Mouse (Mus musculus) ovary, adult 18-20 months (tissue): ENCODE measurements around the gene Sgcd.

Source experiments
- DNase-seq: peaks from one replicate; pipeline ENCODE4 v3.0.0; 2022; ENCODE audit warnings: low spot score, mixed read lengths

Sgcd gene

GRCm38 (mm10) chr11:47294741-47295140 is 694.0 kb downstream of the Sgcd start:
- no peak for DNase-seq

DNA sequence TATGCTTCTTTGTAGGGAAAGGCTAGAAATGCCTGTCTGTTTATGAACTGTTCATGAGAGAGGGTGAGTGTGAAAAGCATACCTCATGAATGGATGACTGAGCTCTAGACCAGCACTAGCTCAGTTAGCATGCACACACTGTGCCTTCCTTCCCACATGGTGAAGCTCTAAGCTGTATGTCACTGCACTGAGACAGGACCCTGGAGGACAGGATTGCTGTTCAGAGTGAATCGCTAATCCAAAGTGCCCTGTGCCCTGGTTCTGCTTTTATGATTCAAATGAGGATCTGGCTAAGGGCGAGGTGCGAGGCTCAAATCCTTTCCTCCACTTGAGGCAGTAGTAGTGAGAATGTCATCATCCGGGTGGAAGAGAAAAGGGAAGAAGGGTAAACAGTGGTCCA is 712.2 kb downstream of the Sgcd start:
- no peak for DNase-seq

DNA sequence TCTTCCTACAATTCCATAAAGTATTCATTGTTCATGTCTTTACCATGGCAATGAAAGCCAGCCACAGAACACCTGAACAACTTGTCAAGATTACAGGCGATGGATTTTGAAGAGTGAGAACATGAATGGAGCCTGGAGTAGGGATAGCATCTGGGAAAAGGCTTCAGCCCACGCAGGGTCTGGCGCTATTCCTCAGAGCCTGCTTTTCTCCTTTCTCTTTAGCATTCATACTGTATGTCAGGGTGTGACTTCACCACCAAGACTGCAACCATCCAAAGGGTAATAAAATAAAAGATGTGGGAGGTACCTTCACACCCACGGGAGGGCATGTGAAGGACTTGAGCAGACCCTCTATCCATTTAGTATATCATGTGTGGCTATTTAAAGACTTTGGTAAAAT is 720.2 kb downstream of the Sgcd start:
- no peak for DNase-seq

DNA sequence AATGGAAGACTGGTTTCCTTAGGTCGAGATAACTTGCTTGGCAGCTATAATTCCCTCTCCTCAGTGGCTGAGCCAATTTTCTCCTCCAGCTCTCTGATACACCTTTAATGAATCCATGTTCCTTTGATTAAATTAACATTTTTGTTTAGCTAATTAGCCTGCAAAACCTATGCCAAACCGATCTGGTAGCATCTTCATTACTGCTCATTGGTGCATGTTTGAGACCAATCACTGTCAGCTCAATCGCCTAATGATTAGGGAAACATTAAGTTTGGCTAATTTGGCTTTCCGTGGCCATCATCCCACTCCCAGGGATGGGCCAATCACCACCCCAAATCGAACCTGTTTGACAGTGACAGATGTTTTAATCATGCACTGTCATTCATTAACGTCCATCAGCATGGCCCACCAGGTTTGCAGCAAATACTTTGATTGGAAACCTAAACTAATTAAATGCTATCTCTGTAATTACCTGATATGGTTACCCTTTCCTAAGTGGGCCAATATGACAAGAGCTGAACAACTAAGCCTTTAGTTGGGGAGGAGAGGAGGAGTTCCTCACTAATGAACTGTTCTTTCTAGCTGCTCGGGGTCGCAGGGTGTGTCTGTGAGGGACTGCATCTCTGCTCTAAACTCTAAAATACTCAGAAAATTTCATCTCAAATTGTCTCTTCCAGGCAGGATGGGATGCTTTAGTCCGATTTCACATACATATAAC is 724.3 kb downstream of the Sgcd start:
- no peak for DNase-seq

- DNase-seq: no peak
Measured at GRCm38 (mm10) chr11:47250301-47250700, 738.5 kb downstream of the Sgcd start.

GRCm38 (mm10) chr11:47248345-47248893 is 740.4 kb downstream of the Sgcd start:
- DNase-seq: no peak

DNA sequence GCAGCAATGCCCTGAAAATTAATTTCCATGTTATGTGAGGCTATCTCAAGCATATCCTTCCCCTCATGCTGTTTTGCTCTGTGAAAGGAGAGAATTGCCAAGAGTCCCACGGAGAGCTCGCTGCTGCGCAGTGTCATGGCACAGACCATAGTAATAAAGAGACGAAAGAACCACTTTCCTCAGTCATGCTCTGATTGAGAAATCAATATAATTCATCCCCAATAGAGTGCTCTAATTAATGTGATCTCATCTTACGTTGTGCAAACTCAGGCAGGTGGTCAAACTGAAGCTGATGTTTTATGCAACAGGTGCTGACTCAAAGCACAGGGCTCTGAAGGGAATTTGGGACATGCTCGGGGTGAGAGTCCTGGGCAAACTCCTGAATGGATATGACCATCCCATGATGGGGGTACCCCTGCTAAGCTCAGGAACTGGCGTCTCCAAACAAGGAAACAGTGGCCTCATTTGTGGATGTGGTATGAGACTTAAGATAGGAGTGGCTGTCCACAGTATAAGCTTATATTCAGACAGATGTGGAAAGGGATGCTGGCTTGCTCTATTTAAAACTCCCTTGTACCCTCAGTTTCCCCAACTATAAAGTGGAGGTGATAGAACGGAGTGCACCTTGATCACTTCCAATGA is 740.9 kb downstream of the Sgcd start:
- DNase-seq: no peak

DNA sequence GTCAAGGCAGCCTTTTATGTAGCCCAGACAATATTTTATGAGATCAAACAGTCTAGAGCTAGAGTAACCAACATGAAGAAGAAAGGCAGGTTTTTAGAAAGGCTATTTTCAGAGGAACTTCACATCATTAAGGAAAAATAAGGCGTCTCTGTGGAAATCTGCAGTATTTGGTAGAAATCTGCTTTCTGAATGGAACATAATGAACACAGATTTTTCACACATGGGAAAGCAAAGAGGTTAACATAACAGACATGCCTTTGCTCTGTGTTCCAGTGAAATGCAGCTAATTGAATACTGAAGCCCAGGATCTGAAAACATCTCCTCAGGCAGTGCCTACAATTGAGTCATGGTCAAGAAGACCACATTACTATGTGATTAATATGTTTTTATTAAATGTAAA is 746.4 kb downstream of the Sgcd start:
- no peak for DNase-seq

DNA sequence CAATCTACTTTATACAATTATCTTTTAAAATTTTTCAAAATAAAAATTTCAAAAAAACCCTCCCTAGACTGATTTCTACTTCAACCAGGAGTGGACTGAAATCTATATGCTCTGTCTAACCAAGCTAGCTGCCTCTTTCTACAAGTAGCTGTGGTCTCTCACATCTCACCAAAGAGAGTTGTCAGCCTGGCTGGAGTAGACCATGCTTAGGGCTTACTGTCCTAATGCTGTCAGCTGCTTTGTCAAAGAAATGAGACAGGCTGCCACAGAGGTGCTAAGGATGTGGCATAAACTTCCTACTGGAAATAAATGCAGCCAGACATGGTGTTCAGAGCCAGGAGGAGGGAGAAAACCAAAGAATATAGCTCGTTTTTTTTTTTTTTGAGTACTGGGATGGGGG is 760.5 kb downstream of the Sgcd start:
- DNase-seq: no peak

DNA sequence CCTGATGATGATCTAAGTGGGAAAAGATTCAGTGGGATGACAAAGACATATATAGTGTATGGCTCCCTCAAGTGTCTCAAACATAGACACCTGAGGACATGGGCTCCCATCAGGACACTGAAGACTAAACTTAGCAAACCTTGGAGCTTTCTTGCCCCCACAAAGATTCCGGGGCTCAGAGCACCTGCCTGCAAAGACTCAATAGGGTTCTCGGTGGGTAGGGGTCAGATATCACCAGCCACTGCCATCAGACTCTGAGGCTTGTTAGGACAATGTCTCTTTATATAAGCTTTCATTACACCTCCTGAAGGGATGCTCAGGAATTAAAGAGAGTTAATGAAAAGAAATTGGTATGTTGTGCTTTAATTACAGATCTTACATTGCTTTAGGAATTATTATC is 764.6 kb downstream of the Sgcd start:
- DNase-seq: no peak

DNA sequence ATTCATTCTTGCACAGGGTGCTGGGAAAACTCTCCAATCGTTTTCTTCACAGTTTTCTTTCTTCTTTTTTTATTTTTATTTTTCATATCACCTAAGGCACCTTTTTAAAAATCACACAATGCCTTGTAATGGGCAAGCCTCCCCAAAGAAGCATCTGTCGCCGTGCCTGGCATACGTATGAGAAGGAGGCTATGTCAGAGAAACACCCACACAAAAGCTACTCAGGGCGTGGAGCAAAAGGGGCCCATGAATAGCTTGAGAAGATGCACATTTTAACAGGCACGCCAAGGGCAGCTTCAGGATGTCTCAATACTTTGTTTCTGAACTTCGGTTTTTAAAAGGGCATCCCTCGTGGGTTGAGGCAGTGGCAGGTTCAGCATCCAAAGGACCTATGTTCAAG is 777.2 kb downstream of the Sgcd start:
- DNase-seq: no peak

DNA sequence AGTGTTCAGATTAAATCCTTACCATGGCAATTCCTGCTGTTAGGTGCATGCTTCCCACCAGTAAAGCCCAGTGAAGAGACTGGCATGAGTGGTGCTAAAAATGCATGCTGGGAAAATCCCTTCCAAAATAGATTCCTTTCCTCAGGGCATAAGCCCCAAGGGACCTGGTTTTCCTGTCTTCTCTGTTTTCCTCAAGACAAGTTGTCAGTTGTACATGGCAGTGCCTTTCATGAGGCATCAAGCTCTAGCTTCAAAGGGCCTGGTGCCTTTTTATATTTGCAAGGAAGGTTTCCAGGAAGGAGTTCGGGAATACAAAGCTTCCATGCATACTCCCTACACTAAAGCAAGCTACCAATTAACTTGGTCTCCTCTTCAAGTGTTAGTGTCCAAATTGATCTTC is 782.3 kb downstream of the Sgcd start:
- DNase-seq: no peak

- no peak for DNase-seq
Measured at GRCm38 (mm10) chr11:47199106-47199505, 789.7 kb downstream of the Sgcd start.

DNA sequence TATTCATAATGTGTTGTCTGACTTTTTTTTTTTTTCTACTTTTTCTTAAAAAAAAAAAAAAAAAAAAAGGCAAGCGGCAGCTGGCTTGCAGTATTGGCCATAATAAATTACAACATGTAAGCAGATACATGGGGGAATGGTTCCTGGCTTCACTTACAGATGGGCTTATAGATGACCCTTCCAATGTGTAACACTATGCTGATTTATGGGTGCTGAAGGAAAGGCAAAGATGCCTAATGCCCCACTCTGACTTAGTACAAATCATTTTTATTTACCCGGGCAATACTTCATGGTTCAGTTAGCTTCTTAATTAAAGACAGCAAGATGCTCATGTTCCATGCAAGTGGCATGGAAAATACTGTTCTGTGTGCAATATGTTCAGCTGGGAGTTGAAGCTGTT is 800.2 kb downstream of the Sgcd start:
- DNase-seq: no peak

DNA sequence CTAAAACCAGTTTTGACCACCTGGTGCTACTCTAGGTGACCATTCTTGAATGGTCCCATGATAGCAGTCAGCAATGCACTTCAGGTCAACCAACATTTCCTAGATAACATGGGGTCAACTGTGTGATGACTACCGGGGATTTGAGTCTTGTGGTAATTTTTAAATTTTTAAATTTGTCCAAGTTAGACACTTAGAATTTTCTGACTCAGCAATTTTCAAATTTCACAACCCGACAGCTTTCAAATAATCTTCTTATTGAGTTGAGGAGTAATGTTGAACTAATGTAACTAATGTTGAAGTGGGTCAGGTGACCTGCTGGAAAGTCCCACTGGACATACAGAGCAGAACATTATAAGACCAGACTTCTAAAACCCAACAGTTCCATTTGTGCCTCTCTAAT is 813.8 kb downstream of the Sgcd start:
- no peak for DNase-seq

- no peak for DNase-seq
Measured at GRCm38 (mm10) chr11:47170926-47171625, 817.7 kb downstream of the Sgcd start.

GRCm38 (mm10) chr11:47167376-47167775 is 821.4 kb downstream of the Sgcd start:
- no peak for DNase-seq

GRCm38 (mm10) chr11:47158089-47158488 is 830.7 kb downstream of the Sgcd start:
- no peak for DNase-seq

- DNase-seq: no peak
Measured at GRCm38 (mm10) chr11:47156730-47157693, 831.8 kb downstream of the Sgcd start.

DNA sequence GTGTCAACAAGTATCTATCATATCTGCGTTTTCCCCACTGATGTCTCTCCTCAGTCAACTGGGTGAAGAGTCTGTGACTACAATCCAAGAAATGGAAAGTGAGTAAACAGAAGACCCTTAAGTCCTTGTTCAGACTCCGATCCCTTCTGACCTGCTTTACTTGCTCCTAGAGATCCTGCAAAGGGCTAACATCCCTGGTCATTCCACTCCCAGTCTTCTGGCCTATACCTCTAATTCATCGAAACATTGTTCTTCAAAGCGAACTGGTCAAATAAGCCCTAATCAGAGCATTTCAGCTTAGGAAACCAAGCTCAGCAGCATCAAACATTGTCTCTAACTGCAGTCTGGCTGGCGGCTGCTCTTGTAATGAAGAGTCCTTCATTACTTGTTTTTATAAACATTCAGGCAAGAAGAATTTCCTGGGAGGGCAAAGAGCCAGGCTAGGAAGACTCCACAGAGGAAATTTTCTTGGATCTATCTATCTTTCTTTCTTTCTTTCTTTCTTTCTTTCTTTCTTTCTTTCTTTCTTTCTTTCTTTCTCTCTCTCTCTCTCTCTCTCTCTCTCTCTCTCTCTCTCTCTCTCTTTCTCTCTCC is 833.8 kb downstream of the Sgcd start:
- no peak for DNase-seq

DNA sequence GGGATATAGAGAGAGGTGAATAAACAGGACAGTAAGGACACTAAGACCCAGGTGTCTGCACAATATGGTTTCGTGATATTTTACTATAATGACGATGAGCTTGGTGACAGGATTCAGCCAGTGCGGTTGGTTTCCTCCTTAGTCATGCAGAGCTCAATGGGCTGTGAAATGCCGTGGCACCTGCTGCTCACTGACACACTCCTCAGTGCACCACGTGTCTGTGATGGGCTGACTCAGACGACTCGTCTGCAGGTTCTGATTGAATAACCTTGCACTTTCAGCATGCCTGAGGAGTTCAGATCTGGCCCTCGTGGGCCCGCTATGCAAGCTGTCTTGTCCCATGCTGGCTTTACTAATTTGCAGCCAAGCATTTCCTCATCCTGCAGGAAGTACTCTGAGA is 839.2 kb downstream of the Sgcd start:
- DNase-seq: no peak

- DNase-seq: no peak
Measured at GRCm38 (mm10) chr11:47139867-47140266, 848.9 kb downstream of the Sgcd start.
